Mouse (Mus musculus) neural tube, embryonic 14.5 days (tissue): Measurements from ENCODE around the gene Mier3. TPM values are rescaled to one million over a fixed set of nuclear protein-coding genes. Genes with fewer than 3 reads are reported as not detected.
A peak's percentile ranks its signal among the peaks of the same experiment; 100 is the strongest.

ENCODE experiments used
- ATAC-seq: fragments of 200-750 bp; cut with Nextera tagmentation; 2 replicates; pipeline ENCODE4 v1.8.0; 2017; ENCODE audit warnings: low read depth, mild to moderate bottlenecking, moderate TSS enrichment, moderate library complexity
- H3K27ac ChIP-seq: fragments of 300-500 bp; sonication (generic); 2 replicates; pipeline ENCODE4 v1.5.1; 2014; ENCODE audit warnings: low read depth, mild to moderate bottlenecking, control low read depth, low read length, moderate library complexity, mixed read lengths
- H3K27me3 ChIP-seq: fragments of 300-500 bp; sonication (generic); 2 replicates; pipeline ENCODE4 v1.6.1; 2014; ENCODE audit warnings: low read length; ENCODE audit not compliant: control insufficient read depth, insufficient read depth
- H3K36me3 ChIP-seq: fragments of 300-500 bp; sonication (generic); 2 replicates; pipeline ENCODE4 v1.6.1; 2014; ENCODE audit warnings: low read length, mixed read lengths; ENCODE audit not compliant: control insufficient read depth, insufficient read depth
- H3K4me1 ChIP-seq: fragments of 300-500 bp; sonication (generic); 2 replicates; pipeline ENCODE4 v1.6.1; 2014; ENCODE audit warnings: low read length; ENCODE audit not compliant: control insufficient read depth, insufficient read depth
- H3K4me2 ChIP-seq: fragments of 300-500 bp; sonication (generic); 2 replicates; pipeline ENCODE4 v1.6.1; 2014; ENCODE audit warnings: mild to moderate bottlenecking, low read depth, low read length, control low read depth
- H3K4me3 ChIP-seq: fragments of 300-500 bp; sonication (generic); 2 replicates; pipeline ENCODE4 v1.5.1; 2014; ENCODE audit warnings: low read depth, low read length, control low read depth, mixed read lengths
- H3K9ac ChIP-seq: fragments of 300-500 bp; sonication (generic); replicated peaks from 2 replicates; pipeline ENCODE4 v1.6.1; 2014; ENCODE audit warnings: low read depth, mild to moderate bottlenecking, control low read depth, low read length, mixed read lengths
- H3K9me3 ChIP-seq: fragments of 300-500 bp; sonication (generic); 2 replicates; pipeline ENCODE4 v1.6.1; 2016; ENCODE audit warnings: low read length; ENCODE audit not compliant: control insufficient read depth
- WGBS: fragments of 180-500 bp; shearing (Covaris S2); extraction: QIAGEN DNeasy Blood & Tissue Kit; methylation state at CpG from one replicate; pipeline ENCODE4 v1.1.7; 2014; 5-methylcytosine and 5-hydroxymethylcytosine counted together
- polyA plus RNA-seq: library from polyadenylated mRNA; unstranded; fragments of >200 nt; fragmentation: Nextera tagmentation; extraction: Ambion mirVana; gene quantifications from 2 replicates; pipeline ENCODE4 v1.2.1, GENCODE M21; 2014

The Mier3 gene
- polyA plus RNA-seq, 1 experiment from 2014 or later: 27.7 TPM

DNA sequence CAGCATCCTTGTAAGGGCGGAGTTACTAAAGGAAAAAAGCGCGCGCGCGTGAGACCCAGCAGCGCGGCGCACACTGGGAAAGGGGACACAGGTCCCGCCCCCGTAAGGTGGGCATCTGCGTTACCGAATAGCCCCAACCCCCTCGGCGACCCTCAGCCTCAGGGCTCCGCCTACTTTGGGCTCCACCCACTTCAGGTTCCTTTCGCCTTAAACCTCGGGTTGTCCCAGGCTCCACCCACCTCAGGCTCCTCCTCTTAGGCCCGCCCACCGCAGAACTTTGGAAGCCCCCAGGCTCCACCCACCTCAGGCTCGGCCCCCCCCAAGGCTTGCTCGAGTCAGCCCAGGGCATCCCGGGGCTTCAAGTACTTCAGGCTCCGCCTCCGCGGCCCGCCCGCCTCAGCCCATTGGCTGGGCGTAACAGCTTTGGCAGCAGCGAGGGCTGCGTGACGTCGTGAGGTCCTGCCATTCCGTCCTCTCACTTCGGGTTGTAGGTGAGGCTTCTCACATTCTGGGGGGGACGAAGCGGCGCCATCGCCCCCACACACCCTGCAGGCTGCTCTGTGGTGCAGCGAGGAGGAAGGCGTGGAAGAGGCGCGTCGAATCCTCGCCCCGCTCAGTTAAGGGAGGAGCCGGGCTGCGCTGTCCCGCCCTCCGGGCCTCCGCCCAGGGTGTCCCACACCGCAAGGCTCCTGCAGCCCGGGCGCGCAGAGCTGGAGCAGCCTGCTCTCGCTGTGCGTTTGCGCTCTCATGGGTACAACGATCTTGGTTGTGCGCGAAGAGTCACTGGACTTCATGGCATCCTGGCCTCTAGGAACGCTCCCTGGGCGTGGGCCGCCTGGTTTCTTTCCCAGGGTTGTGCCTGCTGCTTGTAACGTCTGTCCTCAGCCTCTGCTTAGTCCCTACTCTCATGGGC is 44.6 kb downstream of the Mier3 start:
- Histone ChIP-seq H3K9me3 (no peaks in the 10 kb centered on the region), H3K36me3 (no peaks in the 10 kb centered on the region), H3K27ac (peak overlapping the region; percentile 71), H3K4me2 (peak overlapping the region; percentile 58), H3K4me1 (no peaks in the 10 kb centered on the region), H3K9ac (peak overlapping the region; percentile 46), H3K27me3 (no peaks in the 10 kb centered on the region), H3K4me3 (peak overlapping the region; percentile 74)
- peak; percentile 99 for ATAC-seq
- under 1% methylated on average over 65 of the region's 65 CpGs for WGBS

DNA sequence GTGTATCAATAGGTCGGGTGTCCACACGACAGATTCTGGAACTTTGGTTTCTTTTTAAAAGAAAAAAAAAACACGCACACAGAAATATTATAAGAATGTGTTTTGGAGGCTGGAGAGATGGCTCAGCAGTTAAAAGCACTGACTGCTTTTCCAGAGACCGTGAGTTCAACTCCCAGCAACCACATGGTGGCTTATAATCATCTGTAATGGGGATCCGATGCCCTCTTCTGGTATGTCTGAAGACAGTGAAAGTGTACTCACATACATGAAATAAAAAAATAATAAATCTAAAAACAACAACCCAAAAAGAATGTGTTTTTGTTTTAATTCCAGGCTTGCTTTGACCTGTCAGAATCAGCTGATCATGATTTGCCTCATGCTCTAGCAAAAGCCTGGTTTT is 46.1 kb downstream of the Mier3 start:
- Histone ChIP-seq H3K9ac (no peak overlapping the region), H3K9me3 (no peaks in the 10 kb centered on the region), H3K4me1 (no peaks in the 10 kb centered on the region), H3K36me3 (no peaks in the 10 kb centered on the region), H3K4me3 (no peak overlapping the region), H3K27ac (no peak overlapping the region), H3K4me2 (no peak overlapping the region), H3K27me3 (no peaks in the 10 kb centered on the region)
- 95% methylated on average over 5 of the region's 5 CpGs for WGBS
- ATAC-seq: no peak

DNA sequence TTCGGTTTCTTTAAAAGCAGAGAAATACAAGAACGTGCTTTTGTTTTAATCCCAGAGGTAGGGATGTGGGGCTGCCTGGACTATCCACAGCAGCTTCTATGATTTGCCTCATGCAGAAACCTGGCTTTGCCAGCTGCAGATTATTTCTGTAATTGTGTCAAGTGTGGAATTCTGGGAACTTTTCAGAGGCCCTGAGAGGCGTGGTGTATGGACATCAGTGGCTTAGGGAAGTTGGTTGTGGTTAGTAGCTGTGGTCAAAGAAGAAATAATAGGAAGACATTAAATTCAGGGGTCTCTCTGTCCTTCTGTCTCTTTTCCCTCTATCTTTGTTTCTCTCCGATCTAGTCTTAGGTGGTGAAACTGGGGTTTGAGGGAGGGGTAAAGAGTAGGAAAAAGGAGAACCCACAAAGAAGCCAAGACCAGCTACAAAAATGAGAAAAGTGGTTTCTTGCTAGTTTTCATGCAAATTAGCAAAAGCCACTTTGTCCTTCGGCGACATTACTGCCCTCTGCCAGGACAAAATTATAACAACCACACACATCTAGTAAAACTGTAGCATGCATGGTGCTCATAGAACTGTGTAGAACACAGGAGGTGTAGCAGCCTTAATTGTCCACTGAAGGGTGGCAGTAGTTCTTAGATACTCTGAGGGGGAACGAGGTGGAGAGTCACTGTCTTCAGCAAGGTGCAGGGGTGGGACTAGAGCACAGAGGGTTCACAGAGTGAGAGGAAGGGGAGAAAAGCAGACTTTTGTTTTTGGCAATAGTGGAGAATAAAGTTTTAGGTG is 60.6 kb downstream of the Mier3 start:
- no peak overlapping the region for H3K4me3 ChIP-seq
- no peaks in the 10 kb centered on the region for H3K36me3 ChIP-seq
- ATAC-seq: no peak
- no peaks in the 10 kb centered on the region for H3K4me1 ChIP-seq
- no peak overlapping the region for H3K9ac ChIP-seq
- no peak overlapping the region for H3K27ac ChIP-seq
- WGBS: 85% methylated on average over 7 of the region's 7 CpGs
- no peaks in the 10 kb centered on the region for H3K27me3 ChIP-seq
- H3K4me2 ChIP-seq: no peak overlapping the region
- no peaks in the 10 kb centered on the region for H3K9me3 ChIP-seq

DNA sequence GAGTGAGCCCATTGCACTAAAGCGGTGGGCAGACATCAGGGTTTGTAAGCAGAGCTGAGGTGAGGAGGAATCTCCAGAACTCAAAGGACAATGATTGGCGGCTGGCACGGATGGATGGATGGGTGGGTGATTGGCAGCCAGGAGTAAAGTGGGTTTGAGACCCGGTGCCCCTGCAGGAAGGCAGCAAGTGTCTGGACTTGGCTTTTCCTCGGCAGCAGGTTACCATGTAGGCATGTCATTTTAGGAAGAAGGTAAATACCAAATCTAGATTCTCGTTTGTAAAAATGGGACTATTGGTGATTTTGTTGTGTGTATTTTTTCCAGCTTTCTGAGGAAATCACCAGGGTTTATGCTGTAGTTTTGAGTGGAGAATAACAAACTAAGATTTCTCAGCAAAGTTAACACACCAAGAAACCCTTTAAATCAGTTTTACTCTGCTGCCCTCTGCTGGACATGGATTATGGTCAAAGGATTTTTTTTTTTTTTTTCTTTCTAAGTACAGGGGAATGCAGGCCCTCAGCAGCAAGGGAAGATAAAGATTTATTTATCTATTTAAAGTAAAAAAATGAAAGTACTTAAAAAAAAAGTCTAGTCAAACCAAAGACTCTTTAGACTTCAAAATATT is 61.3 kb downstream of the Mier3 start:
- Histone ChIP-seq H3K27ac (no peak overlapping the region), H3K9ac (no peak overlapping the region), H3K4me3 (no peak overlapping the region), H3K4me1 (no peaks in the 10 kb centered on the region), H3K36me3 (no peaks in the 10 kb centered on the region), H3K9me3 (no peaks in the 10 kb centered on the region), H3K27me3 (no peaks in the 10 kb centered on the region), H3K4me2 (no peak overlapping the region)
- ATAC-seq: no peak
- 69% methylated on average over 6 of the region's 6 CpGs for WGBS

DNA sequence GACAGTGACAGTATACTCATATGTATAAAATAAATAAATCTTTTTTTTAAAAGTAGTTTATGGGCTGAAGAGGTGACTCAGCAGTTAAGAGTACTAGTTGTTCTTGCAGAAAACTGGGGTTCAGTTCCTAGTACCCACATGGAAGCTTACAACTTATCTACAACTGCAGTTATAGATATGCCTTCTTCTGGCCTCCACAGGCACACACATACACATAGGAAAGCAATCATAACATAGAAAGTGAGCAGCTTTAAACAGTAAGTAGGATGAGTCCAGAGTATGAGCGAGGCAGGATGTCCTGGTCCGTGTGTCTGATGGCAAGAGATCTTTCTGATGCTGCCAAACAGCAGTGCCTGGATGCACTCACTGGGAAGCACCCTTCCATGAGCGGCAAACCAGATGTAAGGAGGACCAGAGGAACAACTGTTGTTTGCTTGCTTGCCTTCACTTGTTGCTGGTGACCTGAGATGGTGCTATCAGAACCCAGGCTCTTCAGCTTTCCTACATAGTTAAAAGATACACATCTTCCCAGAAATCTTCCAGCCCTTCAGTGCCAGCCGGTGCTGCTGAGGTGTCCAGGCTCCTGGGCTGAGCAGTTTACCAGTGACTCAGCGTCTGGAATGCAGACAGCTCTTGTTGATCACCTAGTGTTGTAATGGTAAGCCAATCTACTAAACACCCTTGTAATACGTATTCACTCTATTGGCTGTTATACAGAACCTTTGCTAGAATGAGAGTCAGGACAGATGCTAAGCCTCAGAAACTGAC is 63.6 kb downstream of the Mier3 start:
- whole genome bisulfite sequencing: 85% methylated on average over 6 of the region's 6 CpGs
- Histone ChIP-seq H3K4me1 (no peaks in the 10 kb centered on the region), H3K27me3 (no peaks in the 10 kb centered on the region), H3K27ac (no peak overlapping the region), H3K9ac (no peak overlapping the region), H3K4me3 (no peak overlapping the region), H3K4me2 (no peak overlapping the region), H3K9me3 (no peaks in the 10 kb centered on the region), H3K36me3 (peaks cover 5% of the 10 kb centered on the region)
- ATAC-seq: no peak

DNA sequence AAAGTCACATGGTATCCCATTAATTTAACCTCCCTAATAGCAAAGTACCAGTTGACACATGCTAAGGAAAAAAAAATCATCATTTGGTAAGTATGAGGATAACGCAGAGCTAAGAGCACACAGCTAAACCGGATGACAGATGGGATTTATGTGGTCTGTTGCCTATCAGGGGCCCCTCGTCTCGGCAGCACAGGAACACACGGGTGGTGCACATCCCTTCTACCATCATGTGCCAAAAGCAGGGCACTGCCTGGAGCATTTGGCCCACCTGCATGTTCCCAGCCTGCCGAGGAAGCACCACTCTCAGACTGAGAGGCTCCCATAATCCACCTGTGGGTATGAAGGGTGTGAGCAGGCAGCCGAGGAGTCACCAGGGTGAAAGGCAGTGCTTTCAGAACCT is 64.4 kb downstream of the Mier3 start:
- WGBS: 67% methylated on average over 7 of the region's 7 CpGs
- H3K27me3 ChIP-seq: no peaks in the 10 kb centered on the region
- no peak overlapping the region for H3K27ac ChIP-seq
- ATAC-seq: peak; percentile 28; the same call in 1 of the 2 replicates
- H3K9ac ChIP-seq: no peak overlapping the region
- no peak overlapping the region for H3K4me2 ChIP-seq
- H3K36me3 ChIP-seq: peaks cover 13% of the 10 kb centered on the region
- H3K4me3 ChIP-seq: no peak overlapping the region
- H3K4me1 ChIP-seq: no peaks in the 10 kb centered on the region
- H3K9me3 ChIP-seq: no peaks in the 10 kb centered on the region

DNA sequence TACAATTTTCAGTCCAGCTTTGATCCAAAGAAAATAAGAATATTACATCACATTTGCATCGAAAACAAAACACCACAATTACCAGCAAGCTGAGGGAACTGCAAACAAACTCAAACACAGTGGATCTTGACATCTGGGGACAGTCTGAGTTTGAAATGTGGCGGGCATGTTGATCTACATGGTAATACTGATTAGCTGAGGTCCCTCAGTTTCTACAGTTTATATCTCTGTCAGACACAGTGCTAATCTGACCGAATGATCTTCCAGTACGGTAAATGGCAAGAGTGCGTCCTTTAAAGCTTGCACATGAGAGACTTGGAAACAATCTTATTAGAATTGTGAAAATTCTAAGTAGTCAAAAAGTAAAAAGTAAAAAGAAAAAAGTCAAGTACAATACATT is 66.1 kb downstream of the Mier3 start:
- WGBS: 98% methylated on average over 5 of the region's 5 CpGs
- Histone ChIP-seq H3K27me3 (no peaks in the 10 kb centered on the region), H3K4me2 (no peak overlapping the region), H3K9ac (no peak overlapping the region), H3K27ac (no peak overlapping the region), H3K4me3 (no peak overlapping the region), H3K4me1 (no peaks in the 10 kb centered on the region), H3K36me3 (peaks cover 24% of the 10 kb centered on the region), H3K9me3 (no peaks in the 10 kb centered on the region)
- ATAC-seq: no peak

DNA sequence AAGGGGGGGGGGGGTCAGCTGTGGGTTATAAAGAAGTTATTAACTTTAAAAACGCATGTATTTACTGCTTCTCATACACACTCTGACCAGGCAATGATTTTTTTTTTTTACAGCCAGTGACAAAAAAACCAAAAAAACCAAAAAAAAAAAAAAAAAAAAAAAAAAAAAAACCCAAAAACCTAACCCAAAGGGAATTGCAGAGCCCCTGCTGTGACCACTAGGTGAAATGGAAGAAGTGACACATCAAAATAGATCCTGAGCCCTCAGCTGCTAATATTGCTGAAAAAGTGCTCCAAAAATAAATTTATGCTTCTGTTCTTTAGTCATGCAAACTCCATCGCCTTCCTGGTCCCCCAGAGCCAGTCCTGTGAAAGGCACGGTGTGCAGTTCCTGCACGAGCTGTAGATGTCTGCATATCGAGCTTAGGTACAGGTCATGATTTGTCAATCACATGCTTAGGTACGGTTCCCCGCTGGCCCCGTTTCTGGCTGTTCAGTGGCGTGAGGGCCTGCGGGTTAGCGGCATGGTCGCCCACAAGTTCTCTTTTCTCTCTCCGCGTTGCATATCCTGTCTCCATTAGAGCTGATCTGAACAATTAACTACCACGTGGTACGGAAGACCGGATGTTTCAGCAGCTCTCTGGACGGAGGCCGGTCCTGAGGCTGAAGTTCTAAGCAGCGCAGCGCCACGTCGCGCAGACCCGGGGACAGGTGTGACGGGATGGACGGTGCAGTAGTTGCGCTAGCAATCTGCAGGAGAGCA is 67.7 kb downstream of the Mier3 start:
- H3K9ac ChIP-seq: no peak overlapping the region
- 96% methylated on average over 28 of the region's 28 CpGs for whole genome bisulfite sequencing
- no peak for ATAC-seq
- no peak overlapping the region for H3K4me2 ChIP-seq
- no peak overlapping the region for H3K27ac ChIP-seq
- H3K27me3 ChIP-seq: no peaks in the 10 kb centered on the region
- peaks cover 37% of the 10 kb centered on the region for H3K36me3 ChIP-seq
- H3K4me1 ChIP-seq: no peaks in the 10 kb centered on the region
- H3K4me3 ChIP-seq: no peak overlapping the region
- no peaks in the 10 kb centered on the region for H3K9me3 ChIP-seq
